Mouse (Mus musculus) bone marrow macrophage, adult 2 months (primary cell): Measurements from ENCODE around the gene Vmn2r56.

ENCODE experiments used
- CTCF ChIP-seq: IDR thresholded peaks from 2 replicates; pipeline ENCODE4 v1.5.1; 2012; ENCODE audit warnings: low read depth, mild to moderate bottlenecking, low read length, moderate library complexity
- POLR2A ChIP-seq: IDR thresholded peaks from 2 replicates; pipeline ENCODE4 v1.6.1; 2012; ENCODE audit warnings: mild to moderate bottlenecking, low read depth, low read length, borderline replicate concordance

DNA sequence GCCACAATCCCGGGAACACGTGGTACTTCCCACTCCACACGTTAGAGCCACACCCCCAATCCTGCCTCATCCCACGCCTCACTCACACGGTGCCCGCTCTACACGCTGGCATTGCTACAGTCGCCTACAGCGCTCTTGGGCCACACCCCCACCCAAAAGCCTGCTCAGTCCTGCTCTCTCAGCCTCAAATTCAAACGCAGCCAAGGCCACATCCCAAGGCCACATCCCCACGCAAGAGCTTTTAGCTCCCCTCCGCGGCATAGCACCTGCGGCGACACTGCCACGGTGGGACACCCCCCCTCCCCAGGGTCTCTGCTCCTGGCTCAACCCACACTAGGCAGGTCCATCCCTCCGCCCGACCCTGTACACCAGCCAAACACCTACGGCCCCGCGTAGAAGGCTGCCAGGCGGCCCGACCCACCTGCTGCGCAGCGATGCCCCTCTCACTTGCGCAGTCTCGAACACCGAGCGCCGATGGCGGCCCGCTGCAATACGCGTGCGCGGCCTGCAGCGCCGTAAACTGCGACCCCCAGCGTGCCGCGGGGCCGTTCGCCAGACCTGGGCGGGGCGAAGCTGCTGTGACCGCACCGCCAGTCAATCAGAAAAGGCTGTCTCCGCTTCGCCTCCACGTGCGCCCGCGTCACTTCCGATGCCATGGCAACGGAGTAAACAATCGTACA is 45.5 kb upstream of the Vmn2r56 start:
- no peak for TF ChIP-seq POLR2A
- no peak for TF ChIP-seq CTCF
